In the genomic region with DNA sequence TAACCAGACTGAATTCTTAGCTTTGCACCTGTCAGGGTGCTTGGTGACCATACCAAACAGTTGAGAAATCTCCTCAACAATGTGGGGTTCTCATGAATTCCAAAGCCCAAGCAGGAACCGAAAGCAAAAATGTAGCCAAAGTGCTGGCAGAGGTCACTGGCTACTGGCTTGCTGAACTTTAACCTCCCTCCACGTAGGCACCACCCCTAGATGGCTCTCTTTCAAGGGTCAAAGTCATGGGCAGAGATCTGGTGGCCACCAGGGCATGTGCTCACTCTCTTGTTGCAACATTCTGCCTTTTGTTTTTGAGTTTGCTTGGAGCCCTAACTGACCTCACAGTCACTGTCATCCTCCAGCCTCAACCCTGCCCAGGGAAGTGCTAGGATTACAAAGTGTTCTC, we compare ENCODE assay signal across 12 mouse cellular contexts. TPM values are rescaled to one million over a fixed set of nuclear protein-coding genes. Genes with fewer than 3 reads are reported as not detected.
DNase-seq lines count a peak whose midpoint lies in the region; ATAC-seq lines count a peak whose summit lies in the region.
"Had no signal": no experiment of that assay in that cellular context is flagged by ENCODE, and none has a peak within 500 bp of the region (broad histone marks: within the 10 kb centered on the region; RNA-seq: fewer than 3 reads in every experiment).

No protein-coding gene starts in this region.

- no peak overlapping the region for H3K4me3 ChIP-seq in kidney, embryonic 15.5 days (replicated peaks)
- no peak overlapping the region for H3K4me3 ChIP-seq in brown adipose tissue, adult 24 weeks (ENCODE audit: insufficient read depth, low read depth, low read length)
- no peak overlapping the region for H3K4me3 ChIP-seq in liver, embryonic 12.5 days
- H3K4me3 ChIP-seq: limb, embryonic 12.5 days had no signal

- no peaks in the 10 kb centered on the region for H3K36me3 ChIP-seq in kidney, embryonic 15.5 days
- H3K36me3 ChIP-seq in liver, embryonic 12.5 days: no peaks in the 10 kb centered on the region
- H3K36me3 ChIP-seq: limb, embryonic 12.5 days had no signal

- no peak overlapping the region for H3K4me2 ChIP-seq in kidney, embryonic 15.5 days
- no peak overlapping the region for H3K4me2 ChIP-seq in liver, embryonic 12.5 days
- H3K4me2 ChIP-seq: limb, embryonic 12.5 days had no signal

- H3K9me3 ChIP-seq in kidney, embryonic 15.5 days (replicated peaks): no peaks in the 10 kb centered on the region
- H3K9me3 ChIP-seq in liver, embryonic 12.5 days (replicated peaks): no peaks in the 10 kb centered on the region
- H3K9me3 ChIP-seq: limb, embryonic 12.5 days had no signal

- no peak for ATAC-seq in kidney, embryonic 15.5 days (replicated peaks; ENCODE audit: low FRiP score)
- ATAC-seq in liver, embryonic 12.5 days: no peak; the same call in 1 of the 2 replicates
- peak; percentile 93 for ATAC-seq in monocyte, adult 5-6 weeks (replicated peaks; ENCODE audit: insufficient number of reproducible peaks, low FRiP score, low TSS enrichment, poor library complexity, severe bottlenecking)
- ATAC-seq in activated CD4-positive, CD25-positive, alpha-beta regulatory T cell, adult 4 months: no peak
- ATAC-seq: inflammation-experienced regulatory T-cells, adult 6 months had no signal

- DNase-seq in kidney, adult 18-20 months: peak; percentile 75
- no peak for DNase-seq in MN1 (ENCODE audit: low spot score)
- no peak for DNase-seq in layer of hippocampus, postnatal 36 days
- DNase-seq: cerebellum, adult 8-10 months; right cerebral cortex, adult 18-20 months had no signal

- H3K27ac ChIP-seq in kidney, embryonic 15.5 days: no peak overlapping the region
- peak overlapping the region; percentile 79 for H3K27ac ChIP-seq in brown adipose tissue, adult 24 weeks (replicated peaks; ENCODE audit: low read depth, low read length)
- H3K27ac ChIP-seq in liver, embryonic 12.5 days: peak overlapping the region; percentile 18; the same call in 1 of the 2 replicates
- H3K27ac ChIP-seq: limb, embryonic 12.5 days had no signal

- no peaks in the 10 kb centered on the region; the same call in 1 of the 2 replicates for H3K4me1 ChIP-seq in kidney, embryonic 15.5 days
- H3K4me1 ChIP-seq in brown adipose tissue, adult 24 weeks (ENCODE audit: control insufficient read depth, insufficient read depth, insufficient read length, low read length): peaks cover 14% of the 10 kb centered on the region
- H3K4me1 ChIP-seq in liver, embryonic 12.5 days: peaks cover 16% of the 10 kb centered on the region
- H3K4me1 ChIP-seq: limb, embryonic 12.5 days had no signal

- no peaks in the 10 kb centered on the region; the same call in 1 of the 2 replicates for H3K27me3 ChIP-seq in kidney, embryonic 15.5 days
- peaks cover 28% of the 10 kb centered on the region; the same call in 1 of the 2 replicates for H3K27me3 ChIP-seq in liver, embryonic 12.5 days (replicated peaks)
- H3K27me3 ChIP-seq: limb, embryonic 12.5 days had no signal

- WGBS in kidney, embryonic 15.5 days: 51% methylated on average over 2 of the region's 2 CpGs
- 36% methylated on average over 2 of the region's 2 CpGs for WGBS in liver, embryonic 12.5 days (ENCODE audit: insufficient replicate concordance)

- H3K9ac ChIP-seq in kidney, embryonic 15.5 days: no peak overlapping the region
- no peak overlapping the region for H3K9ac ChIP-seq in liver, embryonic 12.5 days
- H3K9ac ChIP-seq: limb, embryonic 12.5 days had no signal

RNA-seq across cellular contexts. Expression of gene Ak2, which starts 8.1 kb away (rescaled TPM):
- polyA plus RNA-seq in kidney, embryonic 15.5 days (2015; fragmentation: Nextera tagmentation; extraction: Ambion mirVana): 224 and 231 TPM in 2 replicates
- polyA plus RNA-seq in brown adipose tissue, adult 24 weeks (2012; ENCODE audit: insufficient read depth, insufficient read length, missing spikeins): 311 and 382 TPM in 2 replicates
- 176 and 179 TPM in 2 replicates for polyA plus RNA-seq in liver, embryonic 12.5 days (2016; fragmentation: Nextera tagmentation; extraction: Ambion mirVana)
- total RNA-seq in monocyte, adult 5-6 weeks (2017): 62.2 to 89.0 TPM (median 73.4 TPM) in 3 replicates
- polyA plus RNA-seq in activated CD4-positive, CD25-positive, alpha-beta regulatory T cell, adult 4 months (2017; shearing (Covaris generic)): 100 to 1,000 TPM in 1 of 2 experiments, 10 to 100 TPM in 1; 62.4 to 108 TPM
- 10 to 100 TPM; 26.3 to 26.9 TPM for total RNA-seq in layer of hippocampus, postnatal 36 days (2021)

RNA-seq across cellular contexts. Expression of gene Azin2, which starts 21.4 kb away (rescaled TPM):
- 19.4 and 20.3 TPM in 2 replicates for polyA plus RNA-seq in kidney, embryonic 15.5 days (2015; fragmentation: Nextera tagmentation; extraction: Ambion mirVana)
- polyA plus RNA-seq in brown adipose tissue, adult 24 weeks (2012; ENCODE audit: insufficient read depth, insufficient read length, missing spikeins): 3.8 and 4.8 TPM in 2 replicates
- 2.0 and 2.5 TPM in 2 replicates for polyA plus RNA-seq in liver, embryonic 12.5 days (2016; fragmentation: Nextera tagmentation; extraction: Ambion mirVana)
- total RNA-seq in monocyte, adult 5-6 weeks (2017): 2.2 to 11.7 TPM (median 5.8 TPM) in 3 replicates
- polyA plus RNA-seq in activated CD4-positive, CD25-positive, alpha-beta regulatory T cell, adult 4 months (2017; shearing (Covaris generic)): under 1 TPM in 1 of 2 experiments, not detected in 1; 0.34 TPM
- 10 to 100 TPM; 38.7 to 39.5 TPM for total RNA-seq in layer of hippocampus, postnatal 36 days (2021)
